Mouse (Mus musculus): ENCODE measurements around the gene Snx29.
A peak's percentile ranks its signal among the peaks of the same experiment; 100 is the strongest.
"Not testable (repeated sequence)": the region's sequence is repeated elsewhere in the genome, so short reads cannot be mapped to it uniquely, and the experiment has no call there.

The Snx29 gene

DNA sequence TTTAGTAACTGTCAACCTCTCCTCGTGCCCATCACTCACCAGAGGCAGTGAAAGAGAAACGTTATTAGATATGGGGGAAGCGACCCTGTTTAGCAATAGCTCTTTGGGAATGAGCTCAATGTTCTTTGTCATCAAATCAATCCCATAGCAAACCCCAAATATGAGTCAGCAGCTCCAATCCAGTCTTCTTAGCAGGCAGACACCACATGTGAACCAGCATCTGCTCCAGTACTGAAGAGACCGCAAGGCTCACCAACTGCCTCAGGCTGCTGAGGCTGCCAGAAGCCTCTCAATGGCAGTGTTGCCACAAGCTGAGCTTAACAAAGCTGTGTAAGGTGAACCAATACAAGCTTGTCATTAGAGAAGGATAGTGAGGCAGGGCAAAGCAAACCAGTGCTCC is 177.4 kb downstream of the Snx29 start:
- no peak for DNase-seq

DNA sequence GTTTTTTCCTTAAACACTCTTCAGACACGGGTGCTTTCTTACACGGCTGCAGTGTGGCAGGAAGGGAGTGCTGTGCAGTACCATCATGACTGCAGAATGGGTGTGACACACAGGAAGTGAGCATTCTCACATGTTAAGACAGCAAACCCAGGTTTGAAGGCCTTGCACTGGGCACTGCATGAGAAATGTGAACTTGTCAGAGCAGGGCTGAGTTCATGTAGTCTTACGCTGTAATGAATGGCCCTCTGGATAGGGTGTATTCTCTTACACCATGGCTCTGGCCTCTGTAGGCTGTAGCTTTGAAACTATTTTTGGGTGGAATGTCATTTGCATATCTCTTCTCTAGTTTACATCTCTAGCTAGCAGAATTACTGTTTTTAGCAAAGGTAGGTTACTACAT is 178.4 kb downstream of the Snx29 start:
- DNase-seq, result no peak

GRCm38 (mm10) chr16:11501611-11502010 is 178.9 kb downstream of the Snx29 start:
- no peak for DNase-seq

- no peak for DNase-seq
These were observed 182.2 kb downstream of the Snx29 start for GRCm38 (mm10) chr16:11504666-11505491.

- DNase-seq, result no peak
These were observed 182.9 kb downstream of the Snx29 start for GRCm38 (mm10) chr16:11505492-11506176.

DNA sequence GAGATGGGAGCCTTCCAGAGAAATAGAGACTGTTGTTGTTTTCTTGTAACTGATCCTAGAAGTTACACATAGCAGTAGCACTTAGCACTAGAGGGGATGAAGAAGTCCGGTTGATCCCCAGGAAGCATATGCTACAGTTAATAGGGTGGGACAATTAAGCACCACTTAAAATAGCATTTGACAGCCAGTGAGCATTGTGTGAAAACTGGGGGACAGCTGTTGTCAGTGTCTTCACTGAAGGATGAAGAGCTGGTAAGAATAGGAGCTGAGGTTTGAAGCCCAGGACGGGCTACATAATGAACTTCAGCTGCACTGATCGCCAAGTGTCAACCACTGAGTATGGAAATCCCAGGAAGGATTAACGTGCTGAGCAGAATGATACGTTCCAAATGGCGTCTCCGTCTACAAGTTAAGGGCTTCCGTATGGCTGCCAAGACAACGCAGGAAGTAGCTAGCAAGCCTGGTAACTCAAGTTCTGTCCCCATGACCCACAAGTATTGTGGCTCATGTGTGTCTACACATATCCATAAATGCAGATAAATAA is 184.6 kb downstream of the Snx29 start:
- DNase-seq, result no peak

DNA sequence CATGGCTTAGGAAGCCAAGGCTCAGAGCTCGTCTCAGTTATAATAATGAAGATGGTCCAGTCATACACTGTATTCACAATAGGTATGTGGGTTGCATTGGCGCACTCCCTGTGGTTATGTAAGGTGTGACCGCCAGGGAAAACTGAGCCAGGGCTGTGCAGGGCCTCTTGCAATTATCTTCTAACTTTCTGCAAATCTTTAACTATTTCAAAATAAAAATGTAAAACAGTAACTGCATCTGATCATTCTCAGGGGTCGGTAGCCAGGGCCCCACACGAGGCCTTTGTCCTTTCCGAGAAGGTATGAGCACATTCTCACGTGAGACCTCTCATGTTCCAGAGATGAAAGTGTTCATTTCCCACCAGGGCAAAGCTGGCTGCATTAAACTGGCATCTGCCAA is 185.6 kb downstream of the Snx29 start:
- DNase-seq, result no peak

DNA sequence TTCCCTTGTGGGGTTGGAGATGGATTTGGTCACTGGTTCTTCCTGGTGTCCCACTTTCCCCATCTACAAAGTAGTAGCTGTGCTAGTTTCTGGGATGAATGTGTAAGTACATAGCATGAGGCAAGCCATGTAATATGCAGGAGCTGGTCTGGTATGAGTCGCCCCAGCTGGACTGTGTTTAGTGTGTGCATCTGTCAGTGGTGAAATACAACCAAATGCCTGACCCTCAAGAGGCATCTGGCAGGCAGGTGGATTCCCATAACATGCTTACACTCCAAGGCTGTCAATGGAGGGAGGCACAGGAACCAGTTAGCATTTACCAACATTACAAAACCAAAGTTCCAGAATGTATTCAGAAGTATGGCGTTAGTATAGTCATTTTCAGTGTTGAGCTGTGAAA is 187.7 kb downstream of the Snx29 start:
- DNase-seq, result no peak

GRCm38 (mm10) chr16:11510854-11511253 is 188.1 kb downstream of the Snx29 start:
- no peak for DNase-seq

DNA sequence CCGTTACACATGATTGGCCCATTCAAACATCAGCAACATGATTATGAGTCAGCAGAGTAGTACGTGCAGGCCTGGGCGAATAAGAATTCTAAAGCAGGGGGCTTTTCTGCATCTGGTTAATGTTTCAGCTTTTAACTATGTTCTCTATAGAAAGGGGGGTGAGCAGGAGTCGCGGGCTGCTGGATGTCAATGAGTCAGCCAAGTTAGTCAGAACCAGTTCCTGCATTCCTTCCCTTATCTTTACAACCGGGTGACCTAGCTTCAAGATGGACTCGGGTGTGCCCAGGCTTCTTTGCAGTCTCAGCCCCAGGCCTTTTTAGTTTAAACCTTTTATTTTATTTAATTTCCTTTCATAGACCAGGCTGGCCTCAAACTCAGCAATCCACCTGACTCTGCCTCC is 189.0 kb downstream of the Snx29 start:
- DNase-seq, result not testable (repeated sequence)

- DNase-seq, result no peak
These were observed 194.0 kb downstream of the Snx29 start for GRCm38 (mm10) chr16:11516681-11517080.

- DNase-seq, result no peak
These were observed 194.7 kb downstream of the Snx29 start for GRCm38 (mm10) chr16:11517385-11517784.

GRCm38 (mm10) chr16:11518803-11519498 is 196.2 kb downstream of the Snx29 start:
- DNase-seq, result no peak

DNA sequence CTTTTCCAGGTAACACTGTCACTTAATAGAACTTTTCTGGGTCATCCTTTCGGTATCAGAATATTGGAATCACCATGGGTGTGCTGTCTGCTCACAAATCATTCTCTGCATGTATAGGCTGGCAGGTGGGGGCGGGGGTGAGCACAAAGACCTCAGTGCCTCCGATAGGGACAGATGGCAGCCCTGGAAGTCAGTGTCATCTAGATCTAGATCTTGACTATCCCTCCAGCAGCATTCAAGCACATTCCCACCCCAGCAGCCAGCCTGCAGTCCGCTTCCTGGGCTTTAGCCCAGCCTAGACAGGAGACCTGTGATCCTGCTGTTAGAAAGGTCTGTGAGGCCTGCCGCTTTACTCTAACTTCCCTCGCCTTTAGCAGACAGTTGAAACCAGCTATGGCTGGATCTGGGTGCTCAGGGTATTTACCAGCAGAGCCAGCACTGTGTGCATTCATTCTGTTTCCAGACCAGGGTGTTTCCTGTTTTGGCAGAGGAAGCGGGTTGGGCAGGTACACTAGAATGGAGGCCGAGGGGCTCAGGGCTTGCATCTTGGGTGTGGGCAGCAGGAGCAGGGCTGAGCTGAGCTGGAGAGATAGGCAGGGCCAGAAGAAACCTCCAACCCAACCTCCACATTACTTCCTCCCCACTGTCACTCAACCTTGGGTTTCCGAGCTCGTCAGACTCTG is 203.5 kb downstream of the Snx29 start:
- peak; percentile 31 for DNase-seq

GRCm38 (mm10) chr16:11526996-11527395 is 204.3 kb downstream of the Snx29 start:
- peak; percentile 69 for DNase-seq

DNA sequence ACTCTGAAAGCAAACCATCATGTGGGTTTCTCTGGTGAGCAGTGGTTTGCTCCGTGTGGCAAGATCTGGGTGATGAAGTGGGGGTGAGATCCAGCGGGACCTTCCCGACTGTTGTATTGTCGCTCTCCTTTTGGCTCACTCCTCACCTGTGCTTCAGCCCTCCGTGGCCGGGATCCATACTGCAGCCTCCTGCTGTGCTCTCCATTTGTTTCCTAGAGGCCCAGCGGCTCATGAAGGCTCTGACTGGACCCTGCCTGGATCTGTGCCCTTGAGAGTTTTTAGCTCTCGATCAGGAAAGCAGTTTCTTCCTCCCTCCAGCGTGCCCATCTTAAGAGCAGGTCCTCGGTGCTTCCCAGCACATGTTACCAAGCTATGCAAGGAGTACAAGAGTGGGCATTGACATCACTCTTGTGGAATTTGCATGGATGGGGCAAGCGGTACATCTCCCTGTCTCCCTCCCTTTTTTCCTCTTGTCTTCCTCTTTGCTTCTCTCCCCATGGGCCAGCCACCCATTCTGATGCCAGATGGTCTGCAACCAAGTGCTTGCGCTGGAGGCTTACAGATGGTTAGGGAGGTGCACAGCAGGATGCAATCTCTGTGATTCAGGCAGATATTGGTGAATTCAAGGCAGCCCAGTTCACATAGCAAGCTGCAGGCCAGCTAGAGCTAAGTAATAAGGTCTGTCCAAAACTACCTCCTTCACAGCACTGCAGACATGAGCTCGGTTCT is 207.9 kb downstream of the Snx29 start:
- DNase-seq, result no peak

DNA sequence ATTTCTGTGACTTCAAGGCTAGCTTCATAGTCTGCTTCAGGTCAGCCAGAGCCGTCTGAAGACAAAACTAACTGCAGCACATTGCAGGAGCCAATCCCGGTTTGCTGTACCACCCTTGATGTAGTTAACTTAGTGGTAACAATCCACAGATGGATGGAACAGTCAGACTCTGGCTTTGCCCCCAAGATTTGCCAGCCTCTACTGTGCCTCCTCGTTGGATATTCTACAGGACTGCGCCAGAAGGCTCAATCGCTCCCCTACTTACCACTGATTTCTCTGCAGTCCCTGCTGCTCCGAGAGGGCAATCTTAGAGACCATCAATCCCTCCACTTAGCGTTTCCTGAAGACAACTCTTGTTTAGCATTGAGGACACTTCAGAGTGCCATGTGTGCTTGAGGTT is 208.7 kb downstream of the Snx29 start:
- no peak for DNase-seq

DNA sequence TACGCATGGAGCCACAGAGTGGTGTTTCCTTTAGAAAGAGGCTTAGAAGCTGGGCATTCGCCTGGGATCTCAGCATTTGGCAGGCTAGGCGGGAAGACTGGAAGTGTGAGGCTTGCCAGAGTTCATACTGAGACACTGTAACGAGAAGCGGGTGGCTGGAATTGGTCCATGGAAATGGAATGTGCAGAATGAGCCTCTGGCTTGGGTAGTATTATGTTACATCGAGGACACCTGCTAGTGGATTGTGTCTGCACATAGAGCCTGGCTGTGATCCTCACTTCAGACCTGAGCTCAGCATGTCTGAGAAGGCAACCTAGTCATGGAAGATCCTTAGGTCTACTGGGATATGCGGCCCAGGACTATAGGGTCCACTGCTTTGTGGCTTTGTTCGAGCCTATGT is 209.9 kb downstream of the Snx29 start:
- peak; percentile 34 for DNase-seq

DNA sequence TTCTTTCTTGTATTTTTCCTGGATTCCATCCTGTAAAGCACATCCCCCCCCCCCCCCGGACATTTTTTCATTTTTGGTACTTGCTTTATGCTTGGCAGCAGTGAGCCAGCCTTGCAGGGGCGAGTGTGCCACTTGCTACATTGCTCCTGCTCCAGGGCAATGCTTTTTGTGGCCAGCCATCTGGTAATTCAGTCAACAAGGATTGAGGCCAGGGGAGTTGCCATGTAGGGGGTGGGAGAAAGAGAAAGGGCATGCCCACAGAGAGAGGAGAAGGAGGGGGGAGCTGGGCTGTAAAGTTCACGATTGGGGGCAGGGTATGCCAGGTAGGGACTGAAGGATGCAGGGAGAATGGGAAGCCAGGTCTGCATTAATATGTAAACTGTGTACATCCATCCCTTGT is 210.7 kb downstream of the Snx29 start:
- no peak for DNase-seq

DNA sequence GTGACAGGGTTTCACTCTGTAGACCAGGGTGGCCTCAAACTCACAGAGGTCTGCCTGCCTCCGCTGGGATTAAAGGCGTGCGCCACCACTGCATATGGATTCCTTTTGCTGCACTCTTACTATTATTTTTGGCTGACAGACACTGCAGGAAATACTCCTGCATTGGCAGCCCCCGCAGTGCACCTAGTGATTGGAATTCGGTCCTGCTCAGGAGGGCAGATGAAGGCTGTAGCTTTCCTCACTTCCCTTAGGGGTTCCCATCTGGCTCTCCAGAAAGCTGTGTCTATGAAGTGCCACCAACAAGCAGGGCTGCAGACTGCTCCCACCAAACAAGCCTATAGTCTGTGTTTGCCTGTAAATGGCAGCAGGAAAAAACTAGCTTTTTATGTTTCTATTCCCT is 215.0 kb downstream of the Snx29 start:
- no peak for DNase-seq

- DNase-seq, result no peak
These were observed 215.5 kb downstream of the Snx29 start for GRCm38 (mm10) chr16:11538191-11538590.

GRCm38 (mm10) chr16:11540961-11541360 is 218.3 kb downstream of the Snx29 start:
- DNase-seq, result no peak

Measured in right cerebral cortex, postnatal 25 days (tissue).